Mouse (Mus musculus) embryo, embryonic 11 days (tissue): ENCODE results near the gene Tbata.
A peak's percentile ranks its signal among the peaks of the same experiment; 100 is the strongest.

ENCODE experiments used
- DNase-seq: peaks from one replicate; pipeline ENCODE4 v3.0.0-alpha.2; 2015

The Tbata gene

DNA sequence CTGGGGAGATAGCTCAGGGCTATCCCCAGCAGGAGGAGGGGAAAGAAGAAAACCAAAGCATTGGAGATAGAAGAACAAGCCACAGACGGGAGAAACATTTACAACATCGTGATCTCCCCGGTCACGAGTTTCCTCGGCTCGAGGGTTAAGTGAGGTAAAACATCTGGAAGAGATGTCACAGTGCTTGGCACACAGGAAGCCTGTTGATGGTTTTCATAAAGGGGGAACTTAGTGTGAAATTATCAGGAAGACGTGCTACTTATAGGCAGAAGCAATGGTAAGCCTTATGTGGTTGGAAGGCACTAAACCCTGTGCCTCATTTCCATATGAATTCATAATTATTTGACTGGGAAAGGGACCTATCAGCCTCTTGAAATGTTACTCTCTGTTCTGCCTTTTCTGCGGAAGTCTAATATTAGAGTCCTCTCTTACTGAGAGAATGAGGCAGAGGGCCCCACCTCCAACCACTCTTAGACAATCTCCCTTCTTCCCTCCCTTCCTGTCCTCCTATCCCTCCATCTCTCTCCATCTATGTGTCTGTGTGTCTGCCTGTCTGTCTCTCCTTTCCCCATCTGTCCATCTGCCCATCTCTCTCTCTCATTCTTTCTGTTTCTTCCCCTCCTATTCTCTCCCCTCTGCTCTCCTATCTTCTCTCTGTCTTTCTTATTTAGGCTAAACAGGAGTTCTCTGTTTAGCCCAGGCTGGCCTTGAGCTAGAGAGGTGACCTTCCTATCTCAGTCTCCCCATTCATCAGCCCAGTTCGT is 4.2 kb upstream of the Tbata start:
- DNase-seq = no peak

DNA sequence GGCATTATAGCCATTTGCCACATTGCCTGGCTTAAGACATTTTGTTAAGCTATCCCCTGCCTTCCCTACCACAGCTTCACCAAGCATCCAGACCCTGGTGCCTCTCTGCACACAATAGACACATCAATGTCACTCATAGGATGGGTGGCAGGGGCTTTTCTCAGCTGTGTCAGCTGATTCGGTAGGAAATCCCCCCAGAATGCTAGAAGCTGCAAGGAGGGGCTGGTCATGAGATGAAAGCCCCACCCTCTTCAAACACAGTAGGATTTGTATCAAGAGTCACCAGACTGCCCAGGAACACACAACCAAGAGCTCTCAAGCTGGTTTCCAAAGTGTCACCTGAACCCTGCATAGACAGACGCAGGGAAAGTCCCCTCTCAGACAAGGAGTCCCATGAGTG is 3.4 kb upstream of the Tbata start:
- no peak for DNase-seq

DNA sequence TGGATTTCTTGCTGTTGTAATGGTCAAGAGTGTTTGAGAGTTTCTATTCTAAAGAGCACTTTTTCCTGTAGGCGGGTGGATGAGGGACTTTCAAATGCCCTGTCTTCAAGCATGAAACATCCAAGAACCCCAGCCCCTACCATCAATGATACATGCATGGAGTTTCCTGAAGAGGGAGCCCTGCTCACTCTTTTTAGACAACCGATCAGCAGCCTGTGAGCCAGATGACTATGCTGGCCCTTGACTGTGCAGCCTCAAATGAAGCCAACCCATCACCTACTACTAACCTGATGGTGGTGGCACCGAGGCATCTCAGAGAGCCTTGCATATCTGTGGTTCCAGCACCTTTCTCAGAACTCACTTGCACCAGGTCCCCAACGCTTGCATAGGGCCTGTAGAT is 742 bp downstream of the Tbata start:
- DNase-seq = no peak

DNA sequence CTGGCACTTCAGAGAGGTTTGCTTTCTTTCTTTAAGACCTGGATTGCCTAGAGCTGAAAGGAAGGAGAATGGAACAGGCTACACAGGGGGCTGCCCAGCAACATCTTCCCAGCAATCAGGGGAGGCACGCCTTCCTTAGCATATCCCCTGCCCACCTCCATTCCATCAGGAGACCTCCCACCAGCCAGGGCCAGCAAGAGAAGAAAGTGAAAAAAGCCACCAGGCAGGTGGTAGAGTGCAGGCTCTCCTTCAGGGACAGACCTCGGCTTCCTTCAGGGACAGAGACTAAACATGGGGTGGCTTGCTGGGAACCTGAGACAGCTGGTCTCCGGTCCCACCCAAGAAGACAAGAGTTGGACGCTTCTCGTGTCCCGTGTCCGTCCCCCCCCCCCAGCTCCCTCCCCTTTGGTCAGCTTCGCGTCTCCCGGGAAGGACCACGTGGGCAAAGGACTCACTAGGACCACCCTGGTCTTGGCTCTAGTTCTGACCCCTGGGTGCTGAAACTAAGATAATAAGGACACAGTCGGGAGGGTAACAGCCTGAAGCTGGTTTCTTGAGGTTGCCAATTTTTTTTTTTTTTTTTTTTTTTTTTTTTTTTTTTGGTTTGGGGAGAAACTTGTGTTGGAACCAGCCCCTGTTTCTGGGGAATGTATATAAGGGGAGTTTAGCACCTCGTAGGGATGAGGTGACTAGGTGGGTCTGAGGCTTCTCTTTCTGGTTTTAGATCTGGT is 3.1 kb downstream of the Tbata start:
- DNase-seq = no peak

- peak; percentile 73 for DNase-seq
Measured at GRCm38 (mm10) chr10:61175442-61176204, 3.9 kb downstream of the Tbata start.

DNA sequence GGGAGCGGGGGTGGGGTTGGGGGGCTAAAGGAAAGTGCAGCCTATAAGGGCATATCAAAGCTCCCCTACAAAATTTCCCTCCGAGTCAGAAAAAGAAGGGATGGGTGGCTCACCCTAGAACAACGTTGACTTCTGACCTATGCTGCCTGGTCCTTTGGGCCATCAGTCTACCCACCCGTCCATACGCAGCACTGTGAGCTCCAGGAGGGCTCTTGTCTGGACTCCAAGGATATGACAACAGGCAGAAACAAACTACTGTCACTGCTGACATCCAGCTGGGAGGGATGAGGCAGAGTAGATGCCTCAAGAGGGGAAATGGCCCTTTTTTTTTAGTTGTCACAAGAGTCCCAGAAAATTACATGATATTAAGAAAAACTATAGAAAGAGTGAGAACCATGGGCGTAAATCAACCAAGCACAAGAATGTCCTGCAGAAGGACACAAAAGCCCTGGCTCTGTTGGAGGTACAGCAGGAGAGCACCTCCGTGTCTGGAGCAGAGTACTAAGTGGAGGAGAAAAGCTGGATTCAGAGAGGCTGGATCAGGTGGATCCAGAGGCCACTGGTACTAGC is 4.6 kb downstream of the Tbata start:
- DNase-seq = no peak

GRCm38 (mm10) chr10:61177751-61178150 is 6.0 kb downstream of the Tbata start:
- no peak for DNase-seq

GRCm38 (mm10) chr10:61178687-61179086 is 6.9 kb downstream of the Tbata start:
- no peak for DNase-seq

GRCm38 (mm10) chr10:61179927-61180326 is 8.2 kb downstream of the Tbata start:
- DNase-seq = no peak

GRCm38 (mm10) chr10:61187001-61187400 is 15.2 kb downstream of the Tbata start:
- DNase-seq = no peak

DNA sequence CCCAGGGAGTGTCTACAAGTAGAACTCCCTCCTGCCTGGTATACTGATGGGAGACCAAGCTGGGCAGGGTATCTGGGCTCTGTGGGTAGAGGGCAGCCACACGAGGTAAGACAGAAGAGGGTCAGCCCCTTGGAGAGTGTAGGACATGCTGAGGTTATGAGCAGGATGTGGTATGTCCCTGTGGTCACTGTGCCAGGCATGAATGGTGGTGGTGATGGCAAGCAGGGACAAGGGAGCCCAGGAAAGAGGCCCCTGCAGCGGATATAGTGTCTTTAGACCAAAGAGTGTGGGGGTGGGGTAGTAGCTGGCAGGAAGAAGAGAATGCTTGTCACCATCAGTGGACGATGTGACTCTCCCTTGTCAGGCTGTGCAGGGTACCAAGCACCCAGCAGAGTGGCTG is 16.3 kb downstream of the Tbata start:
- no peak for DNase-seq

DNA sequence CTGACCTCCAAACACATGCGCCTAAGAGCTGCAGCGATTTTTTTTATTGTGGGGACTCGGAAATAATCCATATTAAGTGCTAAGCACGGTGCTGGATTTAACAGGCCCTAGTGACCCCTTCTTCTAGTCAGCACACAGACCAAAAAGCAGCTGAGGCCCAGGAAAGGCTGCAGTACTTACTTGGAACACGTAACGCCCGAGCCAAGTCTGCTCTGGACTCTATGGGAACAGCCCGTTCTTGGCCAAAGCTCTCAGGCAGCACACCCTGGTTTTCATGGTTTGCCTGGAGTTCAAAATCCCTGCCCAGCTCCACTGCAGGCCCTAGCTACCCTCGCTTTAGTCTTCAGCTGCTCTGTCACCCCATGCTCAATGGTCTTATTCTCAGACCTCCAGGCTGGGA is 22.9 kb downstream of the Tbata start:
- DNase-seq = no peak

GRCm38 (mm10) chr10:61195216-61195615 is 23.5 kb downstream of the Tbata start:
- DNase-seq = no peak

- DNase-seq = no peak
Measured at GRCm38 (mm10) chr10:61195718-61196291, 24.1 kb downstream of the Tbata start.

- DNase-seq = peak; percentile 91
Measured at GRCm38 (mm10) chr10:61199566-61200213, 27.9 kb downstream of the Tbata start.

DNA sequence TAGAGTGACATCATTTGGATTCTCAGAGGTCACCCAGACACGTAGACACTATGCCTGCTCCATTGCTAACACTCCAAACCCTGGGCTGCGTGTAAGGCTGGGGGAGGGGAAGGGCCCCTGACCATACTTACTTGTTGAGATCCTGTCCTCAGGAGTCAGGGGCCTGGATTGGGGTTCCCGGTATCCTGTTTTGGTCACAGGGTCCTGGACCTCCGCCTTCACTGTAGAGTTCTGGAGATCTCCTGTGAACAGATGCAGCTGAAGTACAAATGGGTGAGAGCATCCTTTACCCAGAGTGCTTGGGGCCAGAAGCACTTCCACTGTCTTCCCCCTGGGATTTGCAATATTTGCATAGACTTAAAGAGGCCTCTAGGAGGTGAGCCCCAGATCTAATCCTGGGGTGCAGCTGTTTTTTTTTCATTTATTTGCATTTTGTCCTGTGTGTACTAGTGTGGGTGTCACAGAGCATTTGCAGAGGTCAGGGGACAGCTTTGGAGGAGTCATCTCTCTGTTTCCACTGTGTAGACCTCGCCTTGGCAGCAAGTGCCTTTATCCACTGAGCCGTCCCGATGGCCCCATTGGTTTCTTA is 28.6 kb downstream of the Tbata start:
- peak; percentile 4 for DNase-seq

DNA sequence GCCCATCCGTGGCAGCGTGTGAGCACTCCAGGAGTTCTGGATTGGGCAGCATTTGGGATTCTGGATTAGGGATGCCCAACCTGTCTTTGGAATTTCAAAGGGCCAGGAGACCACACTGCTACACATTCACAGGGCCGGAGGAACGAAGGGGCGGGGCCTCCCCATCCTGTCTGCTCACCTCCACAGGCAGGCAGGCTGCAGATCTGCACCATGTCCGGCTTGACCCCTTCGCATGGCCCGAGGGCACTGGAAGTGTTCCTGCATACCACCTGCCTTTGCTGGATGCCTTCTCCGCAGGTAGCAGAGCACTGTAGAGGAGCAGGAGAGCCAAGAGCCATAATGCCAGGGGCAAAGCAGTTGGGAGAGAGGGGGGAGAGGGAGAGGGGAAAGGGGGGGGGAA is 29.2 kb downstream of the Tbata start:
- no peak for DNase-seq

- DNase-seq = no peak
Measured at GRCm38 (mm10) chr10:61201596-61202318, 30.0 kb downstream of the Tbata start.

GRCm38 (mm10) chr10:61203930-61204329 is 32.2 kb downstream of the Tbata start:
- DNase-seq = no peak

DNA sequence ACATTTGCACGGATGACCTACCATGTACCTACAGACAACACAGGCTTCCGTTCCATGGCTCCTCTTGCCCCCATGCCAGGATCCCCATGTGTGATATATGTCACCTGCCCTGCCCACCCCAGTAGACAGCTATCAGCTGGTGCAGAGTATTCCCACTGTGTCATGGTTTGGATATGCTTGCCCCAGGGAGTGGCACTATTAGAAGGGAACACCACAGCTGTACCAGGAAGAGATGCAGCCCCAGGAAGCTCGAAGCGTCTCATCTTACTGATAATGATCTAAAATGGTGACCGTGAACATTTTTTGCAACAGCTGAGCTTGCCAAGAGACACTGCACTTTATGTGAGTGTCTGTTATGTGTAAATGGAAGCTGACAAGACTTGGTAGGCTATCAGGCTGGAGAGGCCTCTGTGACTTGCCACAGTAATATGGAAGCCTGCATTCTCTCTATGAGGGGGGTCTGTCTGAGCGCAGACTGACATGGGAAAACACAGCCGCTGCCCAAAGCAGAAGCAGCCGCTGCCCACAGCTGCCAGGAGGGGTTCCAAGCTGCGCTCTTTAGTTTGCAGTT is 36.4 kb downstream of the Tbata start:
- no peak for DNase-seq

DNA sequence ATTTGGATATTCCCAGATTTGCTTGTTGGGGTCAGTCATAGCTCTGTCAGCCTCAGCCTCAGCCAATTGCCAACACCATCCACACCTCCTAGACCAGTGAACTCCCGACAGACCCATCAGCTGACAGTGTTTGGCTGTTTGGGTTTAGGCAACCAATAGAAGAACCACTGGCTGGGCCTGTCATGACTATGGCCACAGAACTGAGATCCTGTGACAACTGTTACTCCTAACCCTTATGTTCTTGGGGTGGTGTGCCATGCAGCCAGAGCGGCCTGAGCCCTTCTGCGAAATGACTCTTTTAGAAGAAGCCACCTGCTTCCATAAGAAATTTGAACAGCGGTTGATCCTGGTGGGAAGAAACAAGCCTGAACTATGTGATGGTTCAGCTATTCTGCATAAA is 39.4 kb downstream of the Tbata start:
- no peak for DNase-seq
